Mouse (Mus musculus): ENCODE measurements around the gene Ccnd2. TPM values are rescaled to one million over a fixed set of nuclear protein-coding genes. Genes with fewer than 3 reads are reported as not detected.

Ccnd2 gene
- total and polyA plus RNA-seq, 3 experiments = 42.4 to 255 (median 146) TPM

DNA sequence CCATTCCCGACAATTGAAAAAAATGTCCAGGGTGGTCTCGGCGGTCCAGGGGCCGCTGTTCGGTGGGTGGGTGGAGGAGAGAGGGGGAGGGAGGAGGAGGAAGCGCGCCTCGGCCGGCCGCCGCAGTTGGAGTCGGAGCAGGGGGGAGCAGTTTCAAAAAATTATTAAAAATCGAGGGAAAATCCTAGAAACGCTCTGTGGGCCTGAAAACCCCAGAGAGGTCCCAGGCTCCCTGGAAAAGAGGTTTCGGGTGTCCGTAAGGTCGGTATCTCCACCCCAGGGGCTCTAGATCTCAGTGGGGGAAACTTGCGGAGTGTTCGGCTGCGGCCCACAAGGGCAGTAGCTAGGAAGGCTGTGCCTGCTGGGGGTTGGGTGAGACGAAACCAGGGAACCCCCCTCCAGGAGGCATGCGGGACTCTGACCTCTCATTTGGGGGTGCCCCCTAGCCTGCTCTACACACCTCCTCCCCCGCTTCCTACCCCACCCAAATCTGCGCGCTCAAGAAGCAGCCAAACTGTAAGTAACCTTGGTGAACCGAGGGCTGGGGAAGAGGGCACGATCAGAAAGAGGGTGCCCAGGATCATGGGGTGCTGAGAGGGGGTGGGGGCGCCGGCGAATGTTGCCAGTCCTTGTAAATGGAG is 2.6 kb downstream of the Ccnd2 start:
- no peaks in the 10 kb centered on the region for H3K9me3 ChIP-seq (replicated peaks; ENCODE audit: low read length)
- H3K4me1 ChIP-seq (ENCODE audit: control insufficient read depth in 1 of 2, insufficient read depth in 2 of 2) = peaks cover 9 to 64% of the 10 kb centered on the region in 2 experiments
- peak overlapping the region; percentile 92 for H3K9ac ChIP-seq (ENCODE audit: insufficient read depth, low read depth)
- H3K27ac ChIP-seq (ENCODE audit: insufficient read depth, low read depth) = peak overlapping the region; percentile 81
- peaks cover 15% of the 10 kb centered on the region for H3K27me3 ChIP-seq (replicated peaks)
- H3K79me2 ChIP-seq (replicated peaks; ENCODE audit: control insufficient read depth, extremely low read depth, insufficient read depth, poor library complexity, severe bottlenecking) = peaks cover 31% of the 10 kb centered on the region
- in situ Hi-C loops (cut with MboI; ENCODE audit: low pct_ligation_motif_present, low pct_unique_long_range_greater_than_20kb, low sequenced_read_pairs) (loop anchor here (5.0 to 10.0 kb wide), 2 partner anchors 213 to 305 kb away; no protein-coding TSS in a partner anchor), dilution Hi-C loops (cut with MboI; ENCODE audit: extremely low pct_ligation_motif_present, extremely low pct_unique_long_range_greater_than_20kb, low sequenced_read_pairs) (no loop called here)
- peak overlapping the region; percentile 41; the same call in 1 of the 2 replicates for H3K4me2 ChIP-seq (ENCODE audit: insufficient read depth, low read depth, poor library complexity, severe bottlenecking)
- DNase-seq (ENCODE audit: extremely low read depth) = peak; percentile 54
- H3K36me3 ChIP-seq (replicated peaks in 1 of 2; ENCODE audit: control insufficient read depth in 1 of 2, insufficient read depth in 1 of 2, low read length in 1 of 2) = peaks cover 29 to 41% of the 10 kb centered on the region in 2 experiments
- H3K4me3 ChIP-seq (replicated peaks in 1 of 3; ENCODE audit: low read depth in 2 of 3, low read length in 2 of 3, poor library complexity in 1 of 3) = peak overlapping the region; percentile 77 to 99 (median 92)
- peak; percentile 57; the same call in 1 of the 2 replicates for TF ChIP-seq SIN3A (IDR thresholded peaks at IDR 0.05; ENCODE audit: low read length)
- TF ChIP-seq CHD2 (IDR thresholded peaks at IDR 0.05; ENCODE audit: low read length) = peak; percentile 57; the same call in 1 of the 2 replicates
- TF ChIP-seq POLR2A (IDR thresholded peaks at IDR 0.05; ENCODE audit: low read depth, low read length) = peak; percentile 37; the same call in 1 of the 2 replicates
- 0 out of 2 replicates have a peak, but pooled peaks have one; percentile 6 for TF ChIP-seq TBP (conservative IDR thresholded peaks at IDR 0.05; ENCODE audit: low read depth, low read length)
- no peak for TF ChIP-seq RCOR1 (conservative IDR thresholded peaks at IDR 0.05; ENCODE audit: low read depth, low read length)
- TF ChIP-seq ETS1 (conservative IDR thresholded peaks at IDR 0.05; ENCODE audit: low read depth, low read length) = peak; percentile 29
- TF ChIP-seq GABPA (IDR thresholded peaks at IDR 0.05; ENCODE audit: insufficient replicate concordance, low read depth, low read length) = no peak
- 0 out of 2 replicates have a peak, but pooled peaks have one; percentile 51 for TF ChIP-seq POLR2AphosphoS2 (IDR thresholded peaks at IDR 0.05; ENCODE audit: low read depth, low read length)
- 0 out of 2 replicates have a peak, but pooled peaks have one; percentile 41 for TF ChIP-seq MAZ (IDR thresholded peaks at IDR 0.05; ENCODE audit: low read depth, low read length)
- TF ChIP-seq UBTF (IDR thresholded peaks at IDR 0.05; ENCODE audit: low read depth, low read length) = no peak
- 0 out of 2 replicates have a peak, but pooled peaks have one; percentile 51 for TF ChIP-seq IRF4 (IDR thresholded peaks at IDR 0.05; ENCODE audit: low read depth, low read length)

DNA sequence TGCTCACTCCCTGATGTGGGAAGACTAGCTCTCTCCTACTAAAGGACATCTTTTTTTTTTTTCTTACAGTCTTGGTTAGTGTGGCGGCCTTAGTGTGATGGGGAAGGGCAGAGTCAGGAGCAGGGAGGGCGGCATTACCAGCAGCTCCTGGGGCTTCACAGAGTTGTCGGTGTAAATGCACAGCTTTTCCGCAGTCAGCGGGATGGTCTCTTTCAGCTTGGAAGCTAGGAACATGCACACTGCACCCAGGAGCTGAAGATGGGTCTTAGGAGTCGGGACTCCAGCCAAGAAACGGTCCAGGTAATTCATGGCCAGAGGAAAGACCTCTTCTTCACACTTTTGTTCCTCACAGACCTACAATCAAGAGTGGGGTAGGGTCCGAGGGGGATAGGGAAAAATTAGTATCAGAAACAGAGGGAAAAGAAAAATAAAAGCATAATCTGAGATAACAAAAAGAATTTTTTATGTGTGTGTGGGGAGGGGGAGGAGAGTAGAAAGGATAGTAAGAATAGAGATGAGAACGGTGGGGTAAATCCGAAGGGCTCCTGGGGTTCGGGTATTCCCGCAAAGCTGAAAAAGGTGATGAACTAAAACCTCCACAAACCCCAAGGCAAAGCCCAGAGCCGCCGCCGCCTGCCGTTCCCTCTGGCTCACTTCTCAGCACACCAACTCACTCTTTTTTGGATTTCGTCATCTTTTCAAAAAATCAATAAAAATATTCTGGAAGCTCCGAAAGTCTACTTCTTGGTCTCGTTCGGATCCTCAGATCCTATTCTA is 3.3 kb downstream of the Ccnd2 start:
- H3K4me3 ChIP-seq (replicated peaks in 1 of 3; ENCODE audit: low read depth in 2 of 3, low read length in 2 of 3, poor library complexity in 1 of 3) = peak overlapping the region; percentile 77 to 99 (median 92)
- H3K79me2 ChIP-seq (replicated peaks; ENCODE audit: control insufficient read depth, extremely low read depth, insufficient read depth, poor library complexity, severe bottlenecking) = peaks cover 31% of the 10 kb centered on the region
- H3K9ac ChIP-seq (ENCODE audit: insufficient read depth, low read depth) = peak overlapping the region; percentile 92
- peak overlapping the region; percentile 59 for H3K27ac ChIP-seq (ENCODE audit: insufficient read depth, low read depth)
- no peaks in the 10 kb centered on the region for H3K9me3 ChIP-seq (replicated peaks; ENCODE audit: low read length)
- peak; percentile 18 for TF ChIP-seq MXI1 (IDR thresholded peaks at IDR 0.05; ENCODE audit: low read depth, low read length)
- TF ChIP-seq MAZ (IDR thresholded peaks at IDR 0.05; ENCODE audit: low read depth, low read length) = no peak
- TF ChIP-seq CHD1 (IDR thresholded peaks at IDR 0.05; ENCODE audit: low read depth, low read length) = peak; percentile 94; the same call in 1 of the 2 replicates
- TF ChIP-seq ZNF384 (IDR thresholded peaks at IDR 0.05; ENCODE audit: low read depth, low read length) = peak; percentile 36
- in situ Hi-C loops (cut with MboI; ENCODE audit: low pct_ligation_motif_present, low pct_unique_long_range_greater_than_20kb, low sequenced_read_pairs) (loop anchor here (5.0 to 10.0 kb wide), 2 partner anchors 214 to 306 kb away; no protein-coding TSS in a partner anchor), dilution Hi-C loops (cut with MboI; ENCODE audit: extremely low pct_ligation_motif_present, extremely low pct_unique_long_range_greater_than_20kb, low sequenced_read_pairs) (no loop called here)
- peaks cover 8 to 64% of the 10 kb centered on the region in 2 experiments for H3K4me1 ChIP-seq (ENCODE audit: control insufficient read depth in 1 of 2, insufficient read depth in 2 of 2)
- peak overlapping the region; percentile 41 for H3K4me2 ChIP-seq (ENCODE audit: insufficient read depth, low read depth, poor library complexity, severe bottlenecking)
- H3K36me3 ChIP-seq (replicated peaks in 1 of 2; ENCODE audit: control insufficient read depth in 1 of 2, insufficient read depth in 1 of 2, low read length in 1 of 2) = peaks cover 36 to 48% of the 10 kb centered on the region in 2 experiments
- peaks cover 8% of the 10 kb centered on the region for H3K27me3 ChIP-seq (replicated peaks)
- DNase-seq (ENCODE audit: extremely low read depth) = no peak

Measured in CH12.LX (cell line).